Mouse (Mus musculus) heart, adult 2 months (tissue): ENCODE results near the gene BC005561.

Experiments used
- CTCF ChIP-seq: fragments of 200-600 bp; IDR thresholded peaks from 2 replicates; pipeline ENCODE4 v1.8.1; 2022; ENCODE audit warnings: antibody characterized with exemption, mild to moderate bottlenecking, moderate library complexity
- EP300 ChIP-seq: fragments of 200-500 bp; IDR thresholded peaks from 2 replicates; pipeline ENCODE4 v1.6.1; 2011; ENCODE audit warnings: low read depth, low read length, control low read depth; ENCODE audit not compliant: insufficient read depth
- POLR2A ChIP-seq: fragments of 200-500 bp; IDR thresholded peaks from 2 replicates; pipeline ENCODE4 v1.6.1; 2011; ENCODE audit warnings: mild to moderate bottlenecking, low read depth, low read length, control low read depth; ENCODE audit not compliant: insufficient read depth

DNA sequence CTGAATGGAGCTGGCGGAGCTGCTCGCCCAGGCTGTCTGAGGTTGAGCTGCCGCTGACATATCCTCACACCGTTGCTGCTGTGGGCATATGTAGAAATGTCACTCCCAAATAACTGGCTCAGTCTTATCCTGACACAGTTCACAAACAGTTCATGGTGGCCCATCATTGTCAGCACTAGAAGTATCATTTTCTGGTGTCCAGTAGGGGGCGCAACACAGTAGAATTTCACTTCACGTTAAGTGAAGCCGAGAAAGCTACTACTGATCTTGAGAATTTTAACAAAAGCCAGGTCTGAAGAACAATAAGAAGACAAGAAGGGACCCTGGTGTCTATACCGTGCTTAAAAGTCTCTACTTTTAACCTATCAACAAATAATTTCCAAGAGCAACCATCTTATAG, 35.8 kb upstream of the BC005561 start:
- TF ChIP-seq CTCF, result peak; percentile 67
- no peak for TF ChIP-seq POLR2A
- TF ChIP-seq EP300, result no peak
